Mouse (Mus musculus): ENCODE measurements around the gene Os9. TPM values are rescaled to one million over a fixed set of nuclear protein-coding genes. Genes with fewer than 3 reads are reported as not detected.
A peak's percentile ranks its signal among the peaks of the same experiment; 100 is the strongest.

The Os9 gene
- polyA plus RNA-seq, 1 experiment from 2014 or later, result 118 TPM

DNA sequence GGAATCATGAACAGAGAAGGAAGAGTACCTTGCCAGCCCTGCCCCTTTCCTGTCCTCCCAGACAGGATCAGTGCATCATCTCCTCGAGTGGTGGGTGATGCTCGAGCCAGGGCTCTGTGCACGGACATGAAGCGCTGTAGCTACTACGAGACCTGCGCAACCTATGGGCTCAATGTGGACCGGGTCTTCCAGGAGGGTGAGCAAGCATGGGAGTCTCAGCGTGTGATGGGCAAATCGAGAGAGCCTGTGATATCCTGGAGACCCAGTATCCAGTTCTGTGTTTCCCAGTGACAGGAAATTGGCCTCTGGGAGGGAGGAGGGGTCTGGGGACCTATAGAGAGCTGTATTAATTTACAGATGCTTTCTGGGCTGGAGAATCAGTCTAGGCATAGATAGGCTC is 35.9 kb downstream of the Os9 start:
- H3K27me3 ChIP-seq, result peaks cover 82% of the 10 kb centered on the region
- no peak overlapping the region for H3K27ac ChIP-seq
- H3K9me3 ChIP-seq (replicated peaks), result no peaks in the 10 kb centered on the region
- H3K4me3 ChIP-seq, result no peak overlapping the region
- H3K36me3 ChIP-seq, result peaks cover 10% of the 10 kb centered on the region; the same call in 1 of the 2 replicates
- 79% methylated on average over 9 of the region's 9 CpGs for WGBS
- no peak for ATAC-seq (ENCODE audit: low FRiP score)
- no peak overlapping the region for H3K4me2 ChIP-seq (replicated peaks)
- no peak overlapping the region for H3K9ac ChIP-seq
- H3K4me1 ChIP-seq, result peaks cover 26% of the 10 kb centered on the region

DNA sequence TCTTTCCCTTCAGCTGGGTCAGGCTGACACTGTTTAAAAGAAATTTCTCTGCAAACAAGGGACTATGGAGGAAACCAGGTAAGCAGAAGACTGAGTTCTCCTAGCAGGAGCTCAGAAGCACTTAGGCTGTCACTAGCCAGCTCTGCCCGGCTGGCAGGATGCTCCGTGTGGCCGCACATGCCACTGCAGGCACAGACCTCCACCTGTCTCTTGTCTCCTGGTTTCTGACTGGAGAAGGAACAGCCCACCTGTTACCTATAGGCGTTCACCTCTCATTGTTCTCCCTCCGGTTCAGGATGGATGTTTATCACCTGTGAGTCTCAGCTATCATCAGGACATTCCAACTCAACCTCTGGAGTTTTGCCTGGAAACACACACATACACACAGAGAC is 37.0 kb downstream of the Os9 start:
- H3K27ac ChIP-seq, result no peak overlapping the region
- H3K36me3 ChIP-seq, result peaks cover 10% of the 10 kb centered on the region; the same call in 1 of the 2 replicates
- no peak overlapping the region for H3K4me3 ChIP-seq
- peaks cover 35% of the 10 kb centered on the region for H3K4me1 ChIP-seq
- no peak overlapping the region for H3K4me2 ChIP-seq (replicated peaks)
- no peak for ATAC-seq (ENCODE audit: low FRiP score)
- H3K27me3 ChIP-seq, result peaks cover 82% of the 10 kb centered on the region
- no peak overlapping the region for H3K9ac ChIP-seq
- no peaks in the 10 kb centered on the region for H3K9me3 ChIP-seq (replicated peaks)
- 56% methylated on average over 5 of the region's 5 CpGs for WGBS

- Histone ChIP-seq H3K4me2 (replicated peaks) (no peak overlapping the region), H3K9me3 (replicated peaks) (no peaks in the 10 kb centered on the region), H3K27me3 (peaks cover 80% of the 10 kb centered on the region), H3K4me3 (no peak overlapping the region), H3K27ac (no peak overlapping the region), H3K36me3 (peaks cover 10% of the 10 kb centered on the region; the same call in 1 of the 2 replicates), H3K9ac (no peak overlapping the region), H3K4me1 (peaks cover 37% of the 10 kb centered on the region)
- 35% methylated on average over 8 of the region's 8 CpGs for WGBS
- no peak for ATAC-seq (ENCODE audit: low FRiP score)
Observed at GRCm38 (mm10) chr10:127083292-127083914, 37.5 kb downstream of the Os9 start.

- ATAC-seq (ENCODE audit: low FRiP score), result peak; percentile 12; the same call in 1 of the 2 replicates
- H3K4me1 ChIP-seq, result peaks cover 46% of the 10 kb centered on the region
Observed at GRCm38 (mm10) chr10:127081996-127082620, 38.8 kb downstream of the Os9 start.

GRCm38 (mm10) chr10:127080901-127081780 is 39.8 kb downstream of the Os9 start:
- Histone ChIP-seq H3K27ac (no peak overlapping the region; the same call in 1 of the 2 replicates), H3K9me3 (replicated peaks) (no peaks in the 10 kb centered on the region), H3K4me2 (replicated peaks) (peak overlapping the region; percentile 97), H3K4me3 (peak overlapping the region; percentile 70), H3K36me3 (no peaks in the 10 kb centered on the region), H3K27me3 (peaks cover 83% of the 10 kb centered on the region), H3K9ac (peak overlapping the region; percentile 60), H3K4me1 (peaks cover 49% of the 10 kb centered on the region)
- no peak for ATAC-seq (ENCODE audit: low FRiP score)
- 3% methylated on average over 48 of the region's 48 CpGs for WGBS

More at GRCm38 (mm10) chr10:127081996-127082620, 38.8 kb downstream of the Os9 start:
- no peaks in the 10 kb centered on the region for H3K36me3 ChIP-seq
- H3K4me3 ChIP-seq, result peak overlapping the region; percentile 70; the same call in 1 of the 2 replicates
- peak overlapping the region; percentile 97 for H3K4me2 ChIP-seq (replicated peaks)
- no peaks in the 10 kb centered on the region for H3K9me3 ChIP-seq (replicated peaks)
- H3K27ac ChIP-seq, result no peak overlapping the region
- peaks cover 79% of the 10 kb centered on the region for H3K27me3 ChIP-seq
- 24% methylated on average over 8 of the region's 8 CpGs for WGBS
- no peak overlapping the region for H3K9ac ChIP-seq

- 2% methylated on average over 63 of the region's 70 CpGs for WGBS
- H3K27ac ChIP-seq, result peak overlapping the region; percentile 76
Observed at GRCm38 (mm10) chr10:127079665-127080391, 41.1 kb downstream of the Os9 start.

DNA sequence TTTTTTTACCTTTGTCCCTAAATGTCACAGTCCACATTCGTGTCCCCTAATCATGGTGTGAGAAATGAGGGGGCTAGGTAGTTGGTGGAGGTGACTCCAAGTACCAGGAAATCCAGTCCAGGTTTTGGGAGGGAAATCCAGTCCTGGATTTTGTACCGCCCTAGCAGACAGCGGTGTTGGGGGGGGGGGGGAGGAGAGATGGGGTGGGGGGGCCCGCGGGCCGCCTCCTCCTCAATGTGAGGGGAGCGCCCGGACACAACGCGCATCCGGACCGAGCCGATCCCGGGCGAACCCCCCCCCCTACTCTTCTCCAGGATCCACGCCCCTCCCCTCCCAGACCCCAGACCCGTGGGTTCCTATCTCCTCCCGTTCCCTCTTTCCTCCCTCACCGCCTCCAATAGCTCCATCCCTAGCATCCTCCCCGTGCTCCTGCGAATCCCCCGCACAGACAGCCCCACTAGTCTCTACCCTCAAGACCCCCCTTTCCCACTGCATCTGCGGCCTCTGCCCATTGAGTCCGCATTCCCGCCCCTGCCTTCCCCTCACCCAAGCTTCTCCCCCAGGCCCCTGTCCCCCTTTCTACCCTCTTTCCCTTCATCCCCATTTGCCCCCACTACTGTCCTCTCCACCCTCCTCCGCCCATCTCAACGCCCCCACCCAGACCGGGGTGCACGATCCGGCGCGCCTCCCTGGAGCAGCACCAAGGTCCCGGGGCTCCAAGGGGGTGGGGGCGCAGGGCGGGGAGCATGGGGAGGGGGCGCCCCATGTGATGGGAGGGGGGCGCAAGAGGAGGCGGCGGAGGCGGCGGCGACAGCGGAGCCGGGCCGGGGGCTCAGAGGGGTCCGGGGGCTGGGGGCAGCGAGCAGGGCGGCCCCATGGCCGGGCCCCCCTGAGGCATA is 42.0 kb downstream of the Os9 start:
- Histone ChIP-seq H3K9me3 (replicated peaks) (no peaks in the 10 kb centered on the region), H3K27me3 (peaks cover 86% of the 10 kb centered on the region), H3K9ac (peak overlapping the region; percentile 93), H3K4me2 (replicated peaks) (peak overlapping the region; percentile 97), H3K36me3 (no peaks in the 10 kb centered on the region), H3K27ac (peak overlapping the region; percentile 76), H3K4me3 (peak overlapping the region; percentile 70), H3K4me1 (peaks cover 49% of the 10 kb centered on the region)
- 2% methylated on average over 35 of the region's 49 CpGs for WGBS
- peak; percentile 76 for ATAC-seq (ENCODE audit: low FRiP score)

More at GRCm38 (mm10) chr10:127079665-127080391, 41.1 kb downstream of the Os9 start:
- H3K36me3 ChIP-seq, result no peaks in the 10 kb centered on the region
- H3K4me3 ChIP-seq, result peak overlapping the region; percentile 70
- peak; percentile 2; the same call in 1 of the 2 replicates for ATAC-seq (ENCODE audit: low FRiP score)
- H3K4me2 ChIP-seq (replicated peaks), result peak overlapping the region; percentile 97
- H3K9ac ChIP-seq, result peak overlapping the region; percentile 93
- H3K4me1 ChIP-seq, result peaks cover 49% of the 10 kb centered on the region
- peaks cover 94% of the 10 kb centered on the region for H3K27me3 ChIP-seq
- H3K9me3 ChIP-seq (replicated peaks), result no peaks in the 10 kb centered on the region

DNA sequence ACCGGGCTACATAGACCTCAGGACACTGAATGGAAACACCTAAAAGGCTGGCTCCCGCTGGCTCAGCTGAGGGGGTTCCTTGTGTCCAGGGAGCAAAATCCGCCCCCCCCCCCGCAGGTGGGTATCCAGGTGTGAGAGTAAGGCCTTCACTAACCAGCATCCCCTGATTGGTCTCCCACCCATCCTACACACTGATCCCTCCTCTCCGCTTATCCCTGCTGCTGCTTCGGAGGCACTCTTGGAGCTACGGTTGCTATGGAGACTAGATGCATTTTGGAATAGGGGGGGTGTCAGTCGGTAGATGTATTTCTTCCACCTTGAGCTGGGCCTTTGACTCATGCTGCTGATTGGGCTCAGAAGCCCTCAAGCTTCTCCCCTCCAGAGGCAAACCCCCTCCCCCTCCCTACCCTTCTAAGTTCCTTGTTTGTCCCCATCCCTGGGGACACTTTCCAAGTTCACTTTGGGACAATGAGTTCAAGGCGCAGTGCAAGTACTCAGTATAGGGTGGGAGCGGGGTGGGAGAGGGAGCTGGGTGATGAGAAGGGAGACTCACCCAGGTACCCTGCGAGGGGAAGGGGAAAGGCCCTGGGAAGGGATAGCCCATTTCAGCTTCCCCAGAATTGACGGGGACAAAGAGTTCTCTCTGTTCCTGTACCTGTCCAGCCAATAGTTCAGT is 42.8 kb downstream of the Os9 start:
- 3% methylated on average over 12 of the region's 12 CpGs for WGBS
- peak; percentile 55 for ATAC-seq (ENCODE audit: low FRiP score)
- Histone ChIP-seq H3K36me3 (no peaks in the 10 kb centered on the region), H3K9me3 (replicated peaks) (no peaks in the 10 kb centered on the region), H3K4me3 (peak overlapping the region; percentile 70; the same call in 1 of the 2 replicates), H3K27ac (peak overlapping the region; percentile 56), H3K4me1 (peaks cover 49% of the 10 kb centered on the region), H3K9ac (peak overlapping the region; percentile 93), H3K27me3 (peaks cover 79% of the 10 kb centered on the region), H3K4me2 (replicated peaks) (peak overlapping the region; percentile 97)

- H3K36me3 ChIP-seq, result no peaks in the 10 kb centered on the region
- peak overlapping the region; percentile 27; the same call in 1 of the 2 replicates for H3K9ac ChIP-seq
- ATAC-seq (ENCODE audit: low FRiP score), result no peak
- peaks cover 48% of the 10 kb centered on the region for H3K4me1 ChIP-seq
- WGBS, result 5% methylated on average over 10 of the region's 10 CpGs
- peak overlapping the region; percentile 97 for H3K4me2 ChIP-seq (replicated peaks)
- H3K4me3 ChIP-seq, result peak overlapping the region; percentile 70; the same call in 1 of the 2 replicates
- H3K27me3 ChIP-seq, result peaks cover 73% of the 10 kb centered on the region
- no peaks in the 10 kb centered on the region for H3K9me3 ChIP-seq (replicated peaks)
- peak overlapping the region; percentile 56 for H3K27ac ChIP-seq
Observed at GRCm38 (mm10) chr10:127077515-127077914, 43.4 kb downstream of the Os9 start.

DNA sequence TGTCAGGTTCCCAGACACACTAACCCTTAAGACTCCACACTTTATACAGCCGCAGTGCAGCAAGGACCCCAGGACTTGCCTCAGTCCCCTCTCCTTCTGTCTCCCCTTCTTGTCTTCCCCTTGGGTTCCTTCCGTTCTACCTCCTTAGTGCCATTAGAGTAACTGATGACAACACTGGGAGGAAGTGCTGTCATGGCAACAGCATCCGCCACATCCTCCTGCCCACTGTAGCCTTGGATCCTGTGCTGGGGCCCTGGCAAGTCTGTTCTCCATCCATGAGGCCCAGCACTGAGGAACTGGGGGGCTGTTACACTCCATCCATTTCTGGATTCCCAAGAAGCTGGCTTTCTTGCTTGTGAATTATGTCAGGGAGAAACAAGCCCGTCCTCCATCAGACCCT is 44.8 kb downstream of the Os9 start:
- H3K4me3 ChIP-seq, result no peak overlapping the region
- no peak for ATAC-seq (ENCODE audit: low FRiP score)
- WGBS, result 46% methylated on average over 4 of the region's 4 CpGs
- H3K36me3 ChIP-seq, result no peaks in the 10 kb centered on the region
- no peak overlapping the region for H3K4me2 ChIP-seq (replicated peaks)
- H3K4me1 ChIP-seq, result peaks cover 37% of the 10 kb centered on the region
- H3K27ac ChIP-seq, result no peak overlapping the region
- H3K27me3 ChIP-seq, result peaks cover 59% of the 10 kb centered on the region
- H3K9ac ChIP-seq, result no peak overlapping the region
- H3K9me3 ChIP-seq (replicated peaks), result no peaks in the 10 kb centered on the region
